Mouse (Mus musculus) neural tube, embryonic 15.5 days (tissue): ENCODE measurements around the gene Siglecg. TPM values are rescaled to one million over a fixed set of nuclear protein-coding genes. Genes with fewer than 3 reads are reported as not detected.
A peak's percentile ranks its signal among the peaks of the same experiment; 100 is the strongest.

ENCODE experiments used
- ATAC-seq: fragments of 200-750 bp; cut with Nextera tagmentation; 2 replicates; pipeline ENCODE4 v1.8.0; 2017; ENCODE audit warnings: mild to moderate bottlenecking, moderate TSS enrichment, moderate library complexity; ENCODE audit not compliant: low FRiP score
- H3K27ac ChIP-seq: fragments of 300-500 bp; sonication (generic); replicated peaks from 2 replicates; pipeline ENCODE4 v1.5.1; 2015; ENCODE audit warnings: mild to moderate bottlenecking, inconsistent platforms
- H3K27me3 ChIP-seq: fragments of 300-500 bp; sonication (generic); replicated peaks from 2 replicates; pipeline ENCODE4 v1.6.1; 2015; ENCODE audit warnings: inconsistent platforms
- H3K36me3 ChIP-seq: fragments of 300-500 bp; sonication (generic); 2 replicates; pipeline ENCODE4 v1.6.1; 2015; ENCODE audit warnings: inconsistent platforms
- H3K4me1 ChIP-seq: fragments of 300-500 bp; sonication (generic); 2 replicates; pipeline ENCODE4 v1.6.1; 2015; ENCODE audit warnings: inconsistent platforms
- H3K4me2 ChIP-seq: fragments of 300-500 bp; sonication (generic); 2 replicates; pipeline ENCODE4 v1.6.1; 2015; ENCODE audit warnings: inconsistent platforms, mild to moderate bottlenecking, moderate library complexity
- H3K4me3 ChIP-seq: fragments of 300-500 bp; sonication (generic); replicated peaks from 2 replicates; pipeline ENCODE4 v1.5.1; 2015; ENCODE audit warnings: mild to moderate bottlenecking, inconsistent platforms
- H3K9ac ChIP-seq: fragments of 300-500 bp; sonication (generic); replicated peaks from 2 replicates; pipeline ENCODE4 v1.6.1; 2015; ENCODE audit warnings: mild to moderate bottlenecking, inconsistent platforms
- H3K9me3 ChIP-seq: fragments of 300-500 bp; sonication (generic); replicated peaks from 2 replicates; pipeline ENCODE4 v1.6.1; 2016; ENCODE audit warnings: inconsistent platforms
- WGBS: fragments of 180-500 bp; shearing (Covaris S2); methylation state at CpG from one replicate; pipeline ENCODE4 v1.1.7; 2015; ENCODE audit warnings: mixed read lengths; 5-methylcytosine and 5-hydroxymethylcytosine counted together
- microRNA-seq: library from miRNA; unstranded; fragments of <30 nt; microRNA quantifications from one replicate; pipeline ENCODE4, GENCODE M21; 2017
- polyA plus RNA-seq: library from polyadenylated mRNA; unstranded; fragments of >200 nt; fragmentation: Nextera tagmentation; extraction: Ambion mirVana; gene quantifications from 2 replicates; pipeline ENCODE4 v1.2.1, GENCODE M21; 2015

Gene Siglecg
- polyA plus RNA-seq, 1 experiment from 2014 or later: 0.08 TPM

DNA sequence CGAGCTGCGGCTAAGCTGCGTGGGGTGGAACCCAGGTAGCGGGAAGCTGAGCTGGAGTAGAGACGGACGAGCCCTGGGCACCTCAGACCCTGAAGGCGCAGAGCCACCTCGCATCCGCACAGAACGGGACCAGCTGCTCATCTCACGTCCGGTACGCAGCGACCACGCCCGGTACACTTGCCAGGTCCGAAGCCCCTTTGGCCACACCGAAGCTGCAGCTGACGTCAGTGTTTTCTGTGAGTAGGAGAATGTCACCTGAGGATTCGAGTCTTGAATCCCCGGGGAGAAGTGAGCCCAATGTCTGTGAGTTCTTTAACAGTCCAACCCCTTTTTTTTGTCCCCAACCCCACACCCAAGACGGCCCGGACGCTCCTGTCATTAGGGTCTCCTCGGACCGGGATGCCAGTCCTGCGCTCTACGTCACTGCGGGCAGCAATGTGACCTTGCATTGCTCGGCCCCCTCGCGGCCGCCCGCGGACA is 56.9 kb downstream of the Siglecg start:
- H3K4me1 ChIP-seq: peaks cover 23% of the 10 kb centered on the region
- peak overlapping the region; percentile 71 for H3K27ac ChIP-seq
- peak overlapping the region; percentile 52 for H3K4me3 ChIP-seq
- no peaks in the 10 kb centered on the region for H3K36me3 ChIP-seq
- H3K9ac ChIP-seq: peak overlapping the region; percentile 63
- peak; percentile 67 for ATAC-seq
- H3K9me3 ChIP-seq: no peaks in the 10 kb centered on the region
- WGBS: 7% methylated on average over 35 of the region's 35 CpGs
- H3K4me2 ChIP-seq: peak overlapping the region; percentile 95
- peaks cover 15% of the 10 kb centered on the region for H3K27me3 ChIP-seq

DNA sequence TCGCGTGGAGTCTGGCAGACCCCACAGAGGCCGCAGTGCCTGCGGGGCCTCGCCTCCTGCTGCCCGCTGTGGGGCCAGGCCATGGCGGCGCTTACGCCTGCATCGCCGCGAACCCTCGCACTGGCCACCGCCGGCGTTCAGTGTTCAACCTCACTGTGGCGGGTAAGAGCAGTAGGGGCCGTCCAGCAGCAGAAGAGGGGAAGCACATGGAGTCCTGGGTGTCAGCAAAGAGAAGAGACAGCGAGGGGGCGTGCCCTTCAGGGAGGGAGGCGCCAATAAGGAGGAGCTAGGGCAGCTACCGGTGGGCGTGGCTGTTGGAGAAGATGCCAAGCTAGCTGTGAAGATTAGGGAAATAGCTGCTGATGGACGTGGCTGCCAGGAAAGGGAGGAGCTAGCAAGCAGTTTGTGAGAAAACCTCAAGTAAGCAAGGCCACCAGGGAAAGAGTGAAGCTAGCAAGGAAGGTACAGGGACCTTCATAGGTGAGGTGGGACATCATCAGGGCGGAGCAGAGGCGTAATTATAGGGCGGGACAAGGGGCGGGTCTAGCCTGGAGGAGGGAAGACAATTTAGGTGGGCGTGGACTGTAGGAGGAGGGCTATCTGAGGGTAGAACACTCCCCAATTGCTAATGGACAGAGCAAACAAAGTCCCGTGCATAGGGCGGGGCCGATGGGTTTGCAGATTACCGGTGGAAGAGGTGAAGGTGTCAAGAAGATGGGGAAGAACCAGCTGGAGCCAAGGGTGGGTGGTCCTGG is 57.5 kb downstream of the Siglecg start:
- H3K9ac ChIP-seq: peak overlapping the region; percentile 63
- no peaks in the 10 kb centered on the region for H3K36me3 ChIP-seq
- peak overlapping the region; percentile 71 for H3K27ac ChIP-seq
- peaks cover 15% of the 10 kb centered on the region for H3K27me3 ChIP-seq
- peak; percentile 90 for ATAC-seq
- H3K9me3 ChIP-seq: no peaks in the 10 kb centered on the region
- peaks cover 23% of the 10 kb centered on the region for H3K4me1 ChIP-seq
- under 1% methylated on average over 33 of the region's 33 CpGs for WGBS
- peak overlapping the region; percentile 95 for H3K4me2 ChIP-seq
- peak overlapping the region; percentile 52 for H3K4me3 ChIP-seq

DNA sequence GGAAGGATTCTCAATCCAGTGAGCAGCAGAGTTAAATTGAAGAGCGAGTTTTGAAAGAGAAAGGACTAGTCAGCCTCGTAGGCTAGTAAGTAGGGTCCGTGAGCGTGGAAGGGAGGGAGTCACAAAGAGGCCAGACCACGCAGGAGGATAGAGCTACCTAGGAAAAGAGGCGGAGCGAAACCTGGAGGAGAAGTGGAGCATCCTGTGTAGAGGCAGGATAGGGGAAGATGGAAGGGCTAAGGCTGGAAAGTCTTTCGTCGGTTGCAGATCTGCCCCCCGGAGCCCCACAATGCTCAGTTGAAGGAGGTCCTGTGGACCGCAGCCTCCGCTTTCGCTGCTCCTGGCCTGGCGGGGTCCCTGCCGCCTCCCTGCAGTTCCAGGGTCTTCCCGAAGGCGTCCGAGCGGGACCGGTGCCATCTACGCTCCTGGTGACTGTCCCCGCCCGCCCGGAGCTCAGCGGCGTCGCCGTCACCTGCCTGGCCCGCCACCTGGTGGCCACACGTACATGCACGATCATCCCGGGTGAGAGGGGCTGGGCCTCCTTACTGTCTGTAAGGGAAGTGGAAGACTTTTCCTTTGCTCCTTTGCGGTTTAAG is 58.2 kb downstream of the Siglecg start:
- Histone ChIP-seq H3K27ac (peak overlapping the region; percentile 71), H3K9me3 (no peaks in the 10 kb centered on the region), H3K27me3 (peaks cover 15% of the 10 kb centered on the region), H3K4me2 (peak overlapping the region; percentile 95), H3K4me1 (peaks cover 23% of the 10 kb centered on the region), H3K4me3 (peak overlapping the region; percentile 52), H3K9ac (peak overlapping the region; percentile 63), H3K36me3 (no peaks in the 10 kb centered on the region)
- WGBS: 2% methylated on average over 33 of the region's 33 CpGs
- peak; percentile 67 for ATAC-seq

Small RNAs within 50 kb of the gene (microRNA-seq; reads per million reads assigned to microRNA genes)
- 0.69 reads per million for gene Mir7051

Other genes with a start within 250 kb of the Siglecg start
- 17.8 and 18.6 TPM in 2 replicates for gene Zfp715, start 94.9 kb upstream of the Siglecg start, polyA plus RNA-seq
- 0.12 and 0.49 TPM in 2 replicates for gene Siglecf, start 56.9 kb upstream of the Siglecg start, polyA plus RNA-seq
- not detected in 2 replicates for gene Lim2, start 19.5 kb downstream of the Siglecg start, polyA plus RNA-seq
- gene Nkg7, start 28.9 kb downstream of the Siglecg start, polyA plus RNA-seq: 34.6 TPM in 1 of 2 replicates, not detected in the other
- gene Cldnd2, start 32.6 kb downstream of the Siglecg start, polyA plus RNA-seq: not detected in 2 replicates
- 129 and 182 TPM in 2 replicates for gene Etfb, start 35.9 kb downstream of the Siglecg start, polyA plus RNA-seq
- 0.22 and 0.57 TPM in 2 replicates for gene Gm45233, start 35.9 kb downstream of the Siglecg start, polyA plus RNA-seq
- 16.4 and 21.2 TPM in 2 replicates for gene Vsig10l, start 54.9 kb downstream of the Siglecg start, polyA plus RNA-seq
- gene Iglon5, start 81.9 kb downstream of the Siglecg start, polyA plus RNA-seq: 12.2 and 14.0 TPM in 2 replicates
- gene 4931406B18Rik, start 97.7 kb downstream of the Siglecg start, polyA plus RNA-seq: 0.08 TPM in 1 of 2 replicates, not detected in the other
- gene Cd33, start 136.2 kb downstream of the Siglecg start, polyA plus RNA-seq: 1.3 and 1.8 TPM in 2 replicates
- gene Zfp658, start 154.1 kb downstream of the Siglecg start, polyA plus RNA-seq: 6.7 and 7.5 TPM in 2 replicates
- 13.3 and 13.7 TPM in 2 replicates for gene Zfp719, start 171.4 kb downstream of the Siglecg start, polyA plus RNA-seq
- 0.32 and 0.42 TPM in 2 replicates for gene Zfp819, start 199.0 kb downstream of the Siglecg start, polyA plus RNA-seq
- 0.36 TPM in 1 of 2 replicates, not detected in the other for gene Ceacam18, start 226.5 kb downstream of the Siglecg start, polyA plus RNA-seq